Mouse (Mus musculus) left cerebral cortex, postnatal 4 days (tissue): ENCODE results near the gene Hook2. TPM values are rescaled to one million over a fixed set of nuclear protein-coding genes. Genes with fewer than 3 reads are reported as not detected.

Experiments
- DNase-seq: peaks from one replicate; pipeline ENCODE4 v3.0.0-alpha.2; 2022
- intact Hi-C: fragments of 180-260 bp; cut with DNase I; formaldehyde crosslinking; loops from one replicate; pipeline ENCODE4 v1.15.1; 2025
- total RNA-seq, 2 experiments: library from RNA; stranded (reverse); gene quantifications; 2 replicates each; pipeline ENCODE4 v1.2.3; 2021

Hook2 gene
- 10 to 100 TPM; 28.3 to 32.5 TPM for total RNA-seq

- intact Hi-C loops, result no loop called here
- peak; percentile 98 for DNase-seq
Measured at GRCm38 (mm10) chr8:84990349-84990748, at the start of gene Hook2. Hook2 (plus strand) TSS chr8:84990603.

- intact Hi-C loops, result no loop called here
- no peak for DNase-seq
Measured at GRCm38 (mm10) chr8:84943699-84944098, 46.7 kb upstream of the Hook2 start.

GRCm38 (mm10) chr8:84944478-84945160, 45.8 kb upstream of the Hook2 start:
- DNase-seq, result peak; percentile 55
- intact Hi-C loops, result no loop called here

- DNase-seq, result peak; percentile 40
- intact Hi-C loops, result no loop called here
Measured at GRCm38 (mm10) chr8:84945235-84945632, 45.2 kb upstream of the Hook2 start.

GRCm38 (mm10) chr8:84945633-84946527, 44.5 kb upstream of the Hook2 start:
- intact Hi-C loops, result no loop called here

GRCm38 (mm10) chr8:84946528-84947240, 43.7 kb upstream of the Hook2 start, which contains the start of gene Rtbdn:
Rtbdn (plus strand) TSS chr8:84946991.
- DNase-seq, result peak; percentile 62
- intact Hi-C loops, result no loop called here

More at GRCm38 (mm10) chr8:84945633-84946527, 44.5 kb upstream of the Hook2 start:
- DNase-seq, result peak; percentile 73

- intact Hi-C loops, result no loop called here
- DNase-seq, result no peak
Measured at GRCm38 (mm10) chr8:84947241-84947545, 43.2 kb upstream of the Hook2 start.

- intact Hi-C loops, result no loop called here
- DNase-seq, result no peak
Measured at GRCm38 (mm10) chr8:84949753-84950152, 40.6 kb upstream of the Hook2 start.

GRCm38 (mm10) chr8:84952612-84953255, 37.7 kb upstream of the Hook2 start:
- intact Hi-C loops, result no loop called here
- DNase-seq, result no peak

- DNase-seq, result peak; percentile 82
- intact Hi-C loops, result no loop called here
Measured at GRCm38 (mm10) chr8:84956768-84957167, 33.6 kb upstream of the Hook2 start.

GRCm38 (mm10) chr8:84959811-84960210, 30.6 kb upstream of the Hook2 start:
- DNase-seq, result no peak
- intact Hi-C loops, result loop anchor here (5.0 kb wide), 1 partner anchor 103 kb away; the partner anchor contains the start of gene Farsa

- intact Hi-C loops, result loop anchor here (5.0 kb wide), 1 partner anchor 107 kb away; the partner anchor contains the start of gene Farsa
- no peak for DNase-seq
Measured at GRCm38 (mm10) chr8:84963952-84964351, 26.5 kb upstream of the Hook2 start.

- intact Hi-C loops, result no loop called here
- DNase-seq, result peak; percentile 95
Measured at GRCm38 (mm10) chr8:84965731-84966291, 24.6 kb upstream of the Hook2 start.

- no peak for DNase-seq
- intact Hi-C loops, result no loop called here
Measured at GRCm38 (mm10) chr8:84966603-84967002, 23.8 kb upstream of the Hook2 start.

GRCm38 (mm10) chr8:84967532-84968304, 22.7 kb upstream of the Hook2 start:
- intact Hi-C loops, result no loop called here
- no peak for DNase-seq

- DNase-seq, result no peak
- intact Hi-C loops, result no loop called here
Measured at GRCm38 (mm10) chr8:84968650-84969049, 21.8 kb upstream of the Hook2 start.

- intact Hi-C loops, result no loop called here
- peak; percentile 88 for DNase-seq
Measured at GRCm38 (mm10) chr8:84969241-84970134, 20.9 kb upstream of the Hook2 start, which contains the start of the genes Gm49661, Prdx2 and Rnaseh2a. Gm49661 (minus strand) TSS chr8:84969433. Prdx2 (plus strand) TSS chr8:84969587. Rnaseh2a (minus strand) TSS chr8:84969767.

- intact Hi-C loops, result no loop called here
- DNase-seq, result no peak
Measured at GRCm38 (mm10) chr8:84970135-84970790, 20.1 kb upstream of the Hook2 start.
